Mouse (Mus musculus): Measurements from ENCODE around the gene Fbxo22. TPM values are rescaled to one million over a fixed set of nuclear protein-coding genes. Genes with fewer than 3 reads are reported as not detected.
"Not testable (repeated sequence)": the region's sequence is repeated elsewhere in the genome, so short reads cannot be mapped to it uniquely, and the experiment has no call there.

The Fbxo22 gene
- polyA plus RNA-seq, 1 experiment from 2014 or later = 80.1 TPM

DNA sequence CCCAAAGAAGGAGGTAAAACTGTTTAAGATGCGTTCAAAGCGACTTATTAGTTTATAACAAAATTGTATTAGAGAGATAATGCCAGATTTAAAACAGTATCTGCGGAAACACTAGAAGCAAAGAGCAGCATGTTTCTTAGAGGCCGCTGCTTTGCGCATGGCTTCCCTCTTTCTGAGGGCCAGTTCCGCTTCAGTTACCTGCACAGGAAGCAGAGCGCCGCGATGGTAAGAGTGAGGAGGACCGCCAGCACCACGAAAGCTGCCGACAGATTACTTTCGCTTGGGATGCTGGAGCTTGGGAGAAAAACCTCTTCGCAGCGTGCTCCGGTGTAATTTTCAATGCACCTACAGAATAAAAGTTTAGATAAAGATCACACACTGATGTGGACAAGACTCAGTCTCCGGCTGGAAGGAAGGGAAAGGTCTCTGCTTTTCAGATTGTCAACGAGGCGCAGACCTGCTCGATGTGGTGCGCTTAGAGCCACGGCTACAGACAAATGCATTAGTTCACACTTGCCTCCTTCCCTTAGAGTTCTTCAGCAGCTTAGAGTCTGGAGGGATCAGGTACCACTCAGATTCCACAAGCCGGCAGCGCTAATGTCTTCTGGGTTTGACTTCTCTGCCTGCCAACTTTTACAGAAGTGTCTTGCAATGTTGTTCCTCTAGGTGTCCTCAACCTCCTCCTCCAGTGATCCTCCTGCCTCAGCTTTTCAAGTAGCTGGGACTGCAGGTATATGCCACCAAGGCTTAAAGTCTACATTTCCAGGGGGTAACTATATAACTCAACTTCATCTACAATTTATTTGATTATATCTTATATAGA lies 33.3 kb downstream of the Fbxo22 start:
- Histone ChIP-seq H3K9me3 (replicated peaks) (no peaks in the 10 kb centered on the region), H3K27me3 (replicated peaks) (no peaks in the 10 kb centered on the region), H3K4me2 (peak overlapping the region; percentile 37), H3K9ac (replicated peaks) (no peak overlapping the region), H3K4me1 (no peaks in the 10 kb centered on the region), H3K36me3 (no peaks in the 10 kb centered on the region), H3K27ac (replicated peaks) (no peak overlapping the region), H3K4me3 (replicated peaks) (0 out of 2 replicates have a peak overlapping the region, but pooled peaks have one; percentile 4)
- 46% methylated on average over 24 of the region's 24 CpGs for WGBS
- no peak for ATAC-seq (ENCODE audit: low FRiP score)

DNA sequence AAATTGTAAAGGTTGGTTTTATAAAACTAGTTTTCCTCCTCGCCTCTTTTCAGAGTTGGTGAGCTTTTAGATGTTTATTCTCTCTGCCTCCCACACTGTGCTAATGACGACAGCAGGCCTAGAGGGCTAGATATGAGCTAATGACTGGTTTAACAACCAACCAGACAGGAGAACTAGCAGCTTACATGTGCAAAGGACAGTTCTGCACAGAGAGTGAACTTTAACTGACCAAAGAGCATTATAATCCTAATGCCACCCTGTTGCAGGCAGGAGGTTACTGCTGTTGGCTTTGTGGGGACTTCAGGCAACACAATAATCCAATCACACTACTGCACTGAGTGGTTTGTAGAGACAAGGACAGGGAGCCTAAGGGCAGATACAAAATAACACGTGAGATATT lies 34.6 kb downstream of the Fbxo22 start:
- Histone ChIP-seq H3K4me3 (replicated peaks) (no peak overlapping the region), H3K36me3 (no peaks in the 10 kb centered on the region), H3K9ac (replicated peaks) (no peak overlapping the region), H3K4me1 (no peaks in the 10 kb centered on the region), H3K9me3 (replicated peaks) (no peaks in the 10 kb centered on the region), H3K4me2 (no peak overlapping the region), H3K27ac (replicated peaks) (no peak overlapping the region), H3K27me3 (replicated peaks) (no peaks in the 10 kb centered on the region)
- 78% methylated on average over 3 of the region's 3 CpGs for WGBS
- ATAC-seq (ENCODE audit: low FRiP score) = no peak

DNA sequence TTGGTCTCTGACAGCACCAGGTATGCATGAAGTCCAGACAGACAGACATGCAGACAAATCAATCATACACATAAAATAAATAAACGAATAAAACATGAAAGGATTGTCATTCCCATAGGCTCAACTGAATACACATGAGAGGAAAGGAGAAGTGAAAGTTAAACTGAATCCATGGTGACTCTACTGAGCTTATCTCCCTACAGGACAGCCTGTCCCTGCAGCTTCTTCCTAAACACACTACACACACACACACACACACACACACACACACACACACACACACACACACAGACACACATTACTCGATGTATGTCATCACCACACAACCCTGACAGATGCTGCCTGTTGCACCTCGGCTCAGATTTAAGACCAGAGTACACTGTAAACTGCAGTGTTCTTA lies 35.4 kb downstream of the Fbxo22 start:
- Histone ChIP-seq H3K27me3 (replicated peaks) (no peaks in the 10 kb centered on the region), H3K4me2 (no peak overlapping the region), H3K9me3 (replicated peaks) (no peaks in the 10 kb centered on the region), H3K4me3 (replicated peaks) (no peak overlapping the region), H3K27ac (replicated peaks) (no peak overlapping the region), H3K9ac (replicated peaks) (no peak overlapping the region), H3K4me1 (no peaks in the 10 kb centered on the region), H3K36me3 (no peaks in the 10 kb centered on the region)
- ATAC-seq (ENCODE audit: low FRiP score) = no peak
- 71% methylated on average over 3 of the region's 3 CpGs for WGBS

- 96% methylated on average over 1 of the region's 1 CpGs for WGBS
- H3K36me3 ChIP-seq; ATAC-seq (ENCODE audit: low FRiP score); H3K4me1 ChIP-seq; H3K27ac ChIP-seq (replicated peaks); H3K9ac ChIP-seq (replicated peaks); H3K4me2 ChIP-seq; H3K9me3 ChIP-seq (replicated peaks); H3K27me3 ChIP-seq (replicated peaks); H3K4me3 ChIP-seq (replicated peaks): not testable (repeated sequence)
Measured at GRCm38 (mm10) chr9:55245057-55245750, 36.5 kb downstream of the Fbxo22 start.

DNA sequence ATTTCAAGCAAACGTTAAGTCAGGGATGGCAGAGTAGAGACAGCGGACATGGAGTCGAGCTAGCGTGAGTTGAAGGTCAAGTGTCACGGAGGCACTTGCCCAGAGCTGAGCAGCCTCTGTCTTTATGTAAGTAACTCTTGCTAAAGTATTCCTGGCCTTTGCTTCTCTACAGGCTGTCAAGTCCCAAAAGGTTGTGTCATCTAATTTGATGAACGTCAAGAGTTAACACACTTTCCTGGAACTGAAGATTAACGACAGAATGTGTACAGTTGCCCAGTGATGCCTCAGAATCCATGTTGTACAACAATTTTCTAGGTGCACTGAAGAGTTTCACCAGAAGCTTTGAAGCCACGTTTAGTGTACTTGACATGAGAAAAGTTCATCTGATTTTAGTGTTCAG lies 37.7 kb downstream of the Fbxo22 start:
- Histone ChIP-seq H3K36me3 (no peaks in the 10 kb centered on the region), H3K9ac (replicated peaks) (no peak overlapping the region), H3K4me1 (no peaks in the 10 kb centered on the region), H3K27ac (replicated peaks) (no peak overlapping the region), H3K27me3 (replicated peaks) (no peaks in the 10 kb centered on the region), H3K4me3 (replicated peaks) (no peak overlapping the region), H3K9me3 (replicated peaks) (no peaks in the 10 kb centered on the region), H3K4me2 (no peak overlapping the region)
- no peak for ATAC-seq (ENCODE audit: low FRiP score)
- WGBS = 82% methylated on average over 8 of the region's 8 CpGs

GRCm38 (mm10) chr9:55246918-55247317 lies 38.2 kb downstream of the Fbxo22 start:
- Histone ChIP-seq H3K36me3 (no peaks in the 10 kb centered on the region), H3K4me3 (replicated peaks) (no peak overlapping the region), H3K9me3 (replicated peaks) (no peaks in the 10 kb centered on the region), H3K27me3 (replicated peaks) (no peaks in the 10 kb centered on the region), H3K4me2 (no peak overlapping the region), H3K27ac (replicated peaks) (no peak overlapping the region), H3K4me1 (no peaks in the 10 kb centered on the region), H3K9ac (replicated peaks) (no peak overlapping the region)
- ATAC-seq (ENCODE audit: low FRiP score) = no peak
- 96% methylated on average over 4 of the region's 4 CpGs for WGBS

DNA sequence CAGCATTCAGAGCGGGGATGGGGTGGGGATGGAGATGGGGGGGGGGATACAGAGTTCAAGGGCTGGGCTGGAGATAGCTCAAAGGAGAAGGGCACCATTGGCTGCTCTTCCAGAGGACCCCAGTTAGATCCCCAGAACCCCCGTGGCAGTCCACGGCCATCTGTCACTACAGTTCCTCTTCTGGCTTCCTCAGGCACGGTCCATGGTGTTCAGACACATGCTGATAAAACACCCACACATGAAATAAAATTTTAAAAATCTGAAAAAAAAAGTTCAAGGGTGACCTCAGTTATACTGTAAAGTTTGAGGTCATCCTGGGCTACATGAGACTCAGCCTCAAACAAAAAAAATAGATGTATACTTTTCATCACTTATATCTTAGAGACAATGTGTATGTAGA lies 39.7 kb downstream of the Fbxo22 start:
- H3K4me2 ChIP-seq = no peak overlapping the region
- H3K36me3 ChIP-seq = no peaks in the 10 kb centered on the region
- H3K4me3 ChIP-seq (replicated peaks) = no peak overlapping the region
- H3K27me3 ChIP-seq (replicated peaks) = no peaks in the 10 kb centered on the region
- H3K9ac ChIP-seq (replicated peaks) = no peak overlapping the region
- H3K27ac ChIP-seq (replicated peaks) = no peak overlapping the region
- no peaks in the 10 kb centered on the region for H3K9me3 ChIP-seq (replicated peaks)
- 89% methylated on average over 4 of the region's 4 CpGs for WGBS
- H3K4me1 ChIP-seq = no peaks in the 10 kb centered on the region
- no peak for ATAC-seq (ENCODE audit: low FRiP score)

DNA sequence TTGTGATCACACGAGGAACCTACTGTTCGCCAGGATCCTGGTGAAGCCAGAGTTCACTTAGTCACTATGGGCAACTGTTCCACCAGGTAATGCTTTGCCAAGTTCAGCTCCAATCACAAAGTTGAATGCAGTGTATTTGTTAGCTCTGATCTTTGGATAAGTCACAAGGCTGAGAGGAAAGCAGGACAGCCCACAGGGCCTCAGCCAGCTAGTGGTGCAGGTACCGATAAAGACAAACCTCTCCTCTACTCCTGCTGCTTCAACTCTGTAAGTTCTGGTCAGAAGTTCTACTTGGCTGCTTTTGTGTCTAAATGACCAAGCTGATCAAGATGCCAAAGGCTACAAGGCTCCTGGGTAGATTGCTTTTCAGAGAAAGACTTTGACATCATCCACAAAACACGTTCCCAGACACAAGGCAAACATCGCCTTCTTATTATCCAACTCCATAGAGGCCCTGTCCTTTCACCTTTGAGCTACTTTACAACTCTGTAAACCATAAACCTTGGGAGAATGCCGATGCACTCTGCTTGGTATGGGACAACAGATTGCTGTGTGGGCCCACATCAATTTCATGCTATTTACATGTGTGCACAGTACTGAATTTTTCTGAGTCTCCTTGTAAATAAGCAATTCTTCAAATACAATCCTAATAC lies 42.0 kb downstream of the Fbxo22 start:
- no peaks in the 10 kb centered on the region for H3K36me3 ChIP-seq
- no peak overlapping the region for H3K9ac ChIP-seq (replicated peaks)
- H3K4me3 ChIP-seq (replicated peaks) = no peak overlapping the region
- ATAC-seq (ENCODE audit: low FRiP score) = no peak
- no peak overlapping the region for H3K4me2 ChIP-seq
- no peak overlapping the region for H3K27ac ChIP-seq (replicated peaks)
- 65% methylated on average over 6 of the region's 6 CpGs for WGBS
- H3K27me3 ChIP-seq (replicated peaks) = no peaks in the 10 kb centered on the region
- no peaks in the 10 kb centered on the region for H3K4me1 ChIP-seq
- no peaks in the 10 kb centered on the region for H3K9me3 ChIP-seq (replicated peaks)

DNA sequence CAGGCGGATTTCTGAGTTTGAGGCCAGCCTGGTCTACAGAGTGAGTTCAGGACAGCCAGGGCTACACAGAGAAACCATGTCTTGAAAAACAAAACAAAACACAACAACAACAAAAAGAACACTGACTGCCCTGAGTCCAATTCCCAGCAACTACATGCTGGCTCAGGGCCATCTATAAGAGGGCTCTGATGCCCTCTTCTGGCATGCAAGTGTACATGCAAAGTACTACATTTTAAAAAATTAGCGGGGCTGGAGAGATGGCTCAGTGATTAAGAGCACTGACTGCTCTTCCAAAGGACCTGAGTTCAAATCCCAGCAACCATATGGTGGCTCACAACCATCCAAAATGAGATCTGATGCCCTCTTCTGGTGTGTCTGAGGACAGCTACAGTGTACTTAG lies 43.4 kb downstream of the Fbxo22 start:
- not testable (repeated sequence) for ATAC-seq (ENCODE audit: low FRiP score); H3K4me3 ChIP-seq (replicated peaks); H3K9ac ChIP-seq (replicated peaks); H3K4me1 ChIP-seq; H3K9me3 ChIP-seq (replicated peaks); H3K27me3 ChIP-seq (replicated peaks); H3K4me2 ChIP-seq; H3K27ac ChIP-seq (replicated peaks); H3K36me3 ChIP-seq
- WGBS = 56% methylated on average over 2 of the region's 2 CpGs

DNA sequence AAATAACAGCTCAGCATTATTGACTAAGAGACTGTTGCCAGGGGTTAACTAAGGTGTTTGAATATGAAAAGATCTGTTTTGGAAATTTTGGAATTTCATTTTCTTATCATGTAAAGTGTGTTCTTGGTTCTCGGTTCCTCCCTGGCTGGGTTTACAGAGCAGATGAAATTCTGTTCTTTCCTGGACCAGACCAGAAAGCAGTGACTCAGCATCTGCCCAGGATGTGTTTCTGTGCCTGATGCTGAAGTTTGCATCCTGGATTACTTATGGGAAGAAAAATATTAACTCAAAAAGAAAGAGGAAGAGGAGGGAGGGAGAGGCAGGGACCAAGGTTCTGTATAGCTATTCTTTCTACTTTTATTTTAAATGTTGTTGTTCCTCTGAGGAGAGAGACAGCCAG lies 45.1 kb downstream of the Fbxo22 start:
- Histone ChIP-seq H3K27ac (replicated peaks) (no peak overlapping the region), H3K27me3 (replicated peaks) (no peaks in the 10 kb centered on the region), H3K4me2 (no peak overlapping the region), H3K4me1 (no peaks in the 10 kb centered on the region), H3K9me3 (replicated peaks) (no peaks in the 10 kb centered on the region), H3K36me3 (no peaks in the 10 kb centered on the region), H3K9ac (replicated peaks) (no peak overlapping the region), H3K4me3 (replicated peaks) (no peak overlapping the region)
- 92% methylated on average over 1 of the region's 1 CpGs for WGBS
- ATAC-seq (ENCODE audit: low FRiP score) = no peak

GRCm38 (mm10) chr9:55255056-55255455 lies 46.3 kb downstream of the Fbxo22 start:
- Histone ChIP-seq H3K9ac (replicated peaks) (no peak overlapping the region), H3K36me3 (no peaks in the 10 kb centered on the region), H3K4me3 (replicated peaks) (no peak overlapping the region), H3K27ac (replicated peaks) (no peak overlapping the region), H3K4me2 (no peak overlapping the region), H3K4me1 (no peaks in the 10 kb centered on the region), H3K9me3 (replicated peaks) (no peaks in the 10 kb centered on the region), H3K27me3 (replicated peaks) (no peaks in the 10 kb centered on the region)
- 94% methylated on average over 5 of the region's 5 CpGs for WGBS
- ATAC-seq (ENCODE audit: low FRiP score) = no peak

DNA sequence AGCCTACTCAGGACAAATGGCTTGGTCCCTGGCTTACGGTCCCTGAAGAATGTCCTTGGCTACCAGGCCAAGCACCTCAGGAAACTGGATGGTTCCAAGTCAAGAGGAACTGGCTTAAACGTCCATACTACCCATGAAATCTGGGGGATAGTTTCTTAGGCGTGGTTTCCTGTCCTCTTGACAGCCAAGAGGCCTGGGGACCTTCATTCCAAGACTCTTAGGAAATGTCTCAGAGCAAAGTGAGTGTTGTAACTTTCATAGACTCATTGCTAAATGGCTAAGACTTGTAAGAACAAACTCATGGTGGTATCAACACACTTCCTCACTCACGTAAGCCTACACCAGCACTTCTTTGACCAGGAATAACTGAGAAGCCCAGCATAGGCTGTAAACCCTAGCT lies 46.9 kb downstream of the Fbxo22 start:
- no peaks in the 10 kb centered on the region for H3K4me1 ChIP-seq
- H3K27me3 ChIP-seq (replicated peaks) = no peaks in the 10 kb centered on the region
- H3K9ac ChIP-seq (replicated peaks) = no peak overlapping the region
- no peaks in the 10 kb centered on the region for H3K36me3 ChIP-seq
- no peaks in the 10 kb centered on the region for H3K9me3 ChIP-seq (replicated peaks)
- H3K4me2 ChIP-seq = no peak overlapping the region
- 76% methylated on average over 4 of the region's 4 CpGs for WGBS
- ATAC-seq (ENCODE audit: low FRiP score) = no peak
- no peak overlapping the region for H3K4me3 ChIP-seq (replicated peaks)
- H3K27ac ChIP-seq (replicated peaks) = no peak overlapping the region
